Mouse (Mus musculus) ES-Bruce4 (cell line): ENCODE results near the gene Uxs1. TPM values are rescaled to one million over a fixed set of nuclear protein-coding genes. Genes with fewer than 3 reads are reported as not detected.

Experiments used
- H3K27ac ChIP-seq: 2 replicates; pipeline ENCODE4 v1.5.1; 2012; ENCODE audit warnings: low read length, inconsistent platforms; ENCODE audit not compliant: insufficient read depth
- H3K27me3 ChIP-seq: 2 replicates; pipeline ENCODE4 v1.6.1; 2012; ENCODE audit warnings: mild to moderate bottlenecking, low read length, inconsistent platforms; ENCODE audit not compliant: control insufficient read depth, poor library complexity, insufficient read depth, severe bottlenecking
- H3K36me3 ChIP-seq: 2 replicates; pipeline ENCODE4 v1.6.1; 2012; ENCODE audit warnings: inconsistent platforms, mild to moderate bottlenecking, low read length, moderate library complexity; ENCODE audit not compliant: control insufficient read depth, poor library complexity, insufficient read depth, severe bottlenecking
- H3K4me1 ChIP-seq: one replicate; pipeline ENCODE4 v1.8.1; 2011; ENCODE audit warnings: low read length; ENCODE audit not compliant: control insufficient read depth, insufficient read depth
- H3K4me3 ChIP-seq: 2 replicates; pipeline ENCODE4 v1.5.1; 2011; ENCODE audit warnings: low read depth, mild to moderate bottlenecking, low read length
- H3K9ac ChIP-seq: 2 replicates; pipeline ENCODE4 v1.6.1; 2012; ENCODE audit warnings: low read depth, mild to moderate bottlenecking, inconsistent platforms; ENCODE audit not compliant: poor library complexity, severe bottlenecking
- H3K9me3 ChIP-seq: replicated peaks from 2 replicates; pipeline ENCODE4 v1.6.1; 2012; ENCODE audit warnings: mild to moderate bottlenecking, low read length, inconsistent platforms; ENCODE audit not compliant: control insufficient read depth, poor library complexity, insufficient read depth, severe bottlenecking
- CTCF ChIP-seq: IDR thresholded peaks from one replicate; pipeline ENCODE4 v1.8.1; 2011; ENCODE audit warnings: low read depth, low read length
- EP300 ChIP-seq: IDR thresholded peaks from 2 replicates; pipeline ENCODE4 v1.6.1; 2011; ENCODE audit warnings: low read depth, low read length; ENCODE audit not compliant: insufficient read depth
- POLR2A ChIP-seq: IDR thresholded peaks from one replicate; pipeline ENCODE4 v1.8.1; 2011; ENCODE audit warnings: low read length; ENCODE audit not compliant: insufficient read depth
- polyA plus RNA-seq: library from polyadenylated mRNA; stranded (reverse); fragments of >200 nt; gene quantifications from 2 replicates; pipeline ENCODE4 v1.2.4, GENCODE M21; 2011; ENCODE audit warnings: low read depth; ENCODE audit not compliant: missing spikeins, insufficient read depth, insufficient read length

Gene Uxs1
- polyA plus RNA-seq, 1 experiment, result 24.4 TPM

GRCm38 (mm10) chr1:43781195-43781594, 46.4 kb downstream of the Uxs1 start:
- H3K4me3 ChIP-seq, result no peak overlapping the region
- no peaks in the 10 kb centered on the region for H3K27me3 ChIP-seq
- no peak overlapping the region for H3K27ac ChIP-seq
- no peaks in the 10 kb centered on the region for H3K4me1 ChIP-seq
- H3K9ac ChIP-seq, result no peak overlapping the region
- no peaks in the 10 kb centered on the region for H3K9me3 ChIP-seq
- no peak for TF ChIP-seq POLR2A
- no peaks in the 10 kb centered on the region for H3K36me3 ChIP-seq

GRCm38 (mm10) chr1:43776106-43776505, 51.5 kb downstream of the Uxs1 start:
- TF ChIP-seq EP300 (no peak), CTCF (no peak), POLR2A (no peak)
- Histone ChIP-seq H3K36me3 (peaks cover 5% of the 10 kb centered on the region), H3K4me1 (no peaks in the 10 kb centered on the region), H3K27ac (no peak overlapping the region), H3K4me3 (no peak overlapping the region), H3K9ac (no peak overlapping the region), H3K27me3 (no peaks in the 10 kb centered on the region), H3K9me3 (no peaks in the 10 kb centered on the region)

GRCm38 (mm10) chr1:43774126-43774525, 53.5 kb downstream of the Uxs1 start:
- H3K36me3 ChIP-seq, result peaks cover 5% of the 10 kb centered on the region
- no peaks in the 10 kb centered on the region for H3K4me1 ChIP-seq
- no peak overlapping the region for H3K9ac ChIP-seq
- H3K4me3 ChIP-seq, result no peak overlapping the region
- no peaks in the 10 kb centered on the region for H3K9me3 ChIP-seq
- no peak overlapping the region for H3K27ac ChIP-seq
- TF ChIP-seq CTCF, result no peak
- no peak for TF ChIP-seq POLR2A
- no peak for TF ChIP-seq EP300
- H3K27me3 ChIP-seq, result no peaks in the 10 kb centered on the region

GRCm38 (mm10) chr1:43772694-43773093, 54.9 kb downstream of the Uxs1 start:
- Histone ChIP-seq H3K9ac (no peak overlapping the region), H3K36me3 (peaks cover 5% of the 10 kb centered on the region), H3K4me3 (no peak overlapping the region), H3K27ac (no peak overlapping the region), H3K9me3 (no peaks in the 10 kb centered on the region), H3K4me1 (no peaks in the 10 kb centered on the region), H3K27me3 (no peaks in the 10 kb centered on the region)
- TF ChIP-seq CTCF, result no peak
- no peak for TF ChIP-seq EP300
- no peak for TF ChIP-seq POLR2A

GRCm38 (mm10) chr1:43770032-43770431, 57.6 kb downstream of the Uxs1 start:
- H3K36me3 ChIP-seq, result peaks cover 4% of the 10 kb centered on the region; the same call in 1 of the 2 replicates
- H3K27ac ChIP-seq, result no peak overlapping the region
- no peaks in the 10 kb centered on the region for H3K27me3 ChIP-seq
- H3K4me3 ChIP-seq, result no peak overlapping the region
- TF ChIP-seq POLR2A (no peak), EP300 (no peak), CTCF (no peak)
- no peaks in the 10 kb centered on the region for H3K4me1 ChIP-seq
- H3K9me3 ChIP-seq, result no peaks in the 10 kb centered on the region
- no peak overlapping the region for H3K9ac ChIP-seq

- H3K36me3 ChIP-seq, result no peaks in the 10 kb centered on the region; the same call in 1 of the 2 replicates
- TF ChIP-seq POLR2A, result no peak
- TF ChIP-seq CTCF, result no peak
- TF ChIP-seq EP300, result no peak
Measured at GRCm38 (mm10) chr1:43769348-43769747, 58.3 kb downstream of the Uxs1 start.

More at GRCm38 (mm10) chr1:43769348-43769747, 58.3 kb downstream of the Uxs1 start:
- H3K4me3 ChIP-seq, result no peak overlapping the region
- H3K9ac ChIP-seq, result no peak overlapping the region
- H3K4me1 ChIP-seq, result no peaks in the 10 kb centered on the region
- H3K27me3 ChIP-seq, result no peaks in the 10 kb centered on the region
- H3K9me3 ChIP-seq, result no peaks in the 10 kb centered on the region
- H3K27ac ChIP-seq, result no peak overlapping the region
